Mouse (Mus musculus) Patski (cell line): ENCODE results near the gene Wdr20. TPM values are rescaled to one million over a fixed set of nuclear protein-coding genes. Genes with fewer than 3 reads are reported as not detected.
A peak's percentile ranks its signal among the peaks of the same experiment; 100 is the strongest.
"Not testable (repeated sequence)": the region's sequence is repeated elsewhere in the genome, so short reads cannot be mapped to it uniquely, and the experiment has no call there.

Source experiments
- ATAC-seq: fragments of 100-300 bp; one replicate; pipeline ENCODE4 v1.8.0; 2021
- CTCF ChIA-PET: fragments of 350-600 bp; sonication (Branson Sonifier 250); formaldehyde crosslinking; loops from one replicate; lab custom pipeline; 2022; ENCODE audit warnings: inconsistent platforms; lab: Charles Lee
- POLR2A ChIA-PET: fragments of 350-600 bp; sonication (Branson Sonifier 250); formaldehyde crosslinking; loops from one replicate; lab custom pipeline; 2022; ENCODE audit warnings: antibody characterized with exemption, inconsistent platforms; lab: Charles Lee
- DNase-seq: peaks from one replicate; pipeline ENCODE4 v3.0.0-alpha.2; 2011; ENCODE audit warnings: low read depth, low spot score
- H3K27me3 ChIP-seq: fragments of 371-371 bp; one replicate; pipeline ENCODE4 v1.5.1; 2021
- CTCF ChIP-seq: fragments of 100-300 bp; IDR thresholded peaks from one replicate; pipeline ENCODE4 v1.5.1; 2021
- in situ Hi-C: fragments of 300-500 bp; cut with MboI; formaldehyde crosslinking; loops from 3 replicates; pipeline ENCODE4 v1.11.1; 2018; ENCODE audit warnings: low pct_unique_long_range_greater_than_20kb, mixed read lengths
- polyA plus RNA-seq: library from polyadenylated mRNA; unstranded; gene quantifications from one replicate; pipeline ENCODE4 v1.2.3, GENCODE M21; 2021

Gene Wdr20
- polyA plus RNA-seq, 1 experiment from 2014 or later = 30.2 TPM

DNA sequence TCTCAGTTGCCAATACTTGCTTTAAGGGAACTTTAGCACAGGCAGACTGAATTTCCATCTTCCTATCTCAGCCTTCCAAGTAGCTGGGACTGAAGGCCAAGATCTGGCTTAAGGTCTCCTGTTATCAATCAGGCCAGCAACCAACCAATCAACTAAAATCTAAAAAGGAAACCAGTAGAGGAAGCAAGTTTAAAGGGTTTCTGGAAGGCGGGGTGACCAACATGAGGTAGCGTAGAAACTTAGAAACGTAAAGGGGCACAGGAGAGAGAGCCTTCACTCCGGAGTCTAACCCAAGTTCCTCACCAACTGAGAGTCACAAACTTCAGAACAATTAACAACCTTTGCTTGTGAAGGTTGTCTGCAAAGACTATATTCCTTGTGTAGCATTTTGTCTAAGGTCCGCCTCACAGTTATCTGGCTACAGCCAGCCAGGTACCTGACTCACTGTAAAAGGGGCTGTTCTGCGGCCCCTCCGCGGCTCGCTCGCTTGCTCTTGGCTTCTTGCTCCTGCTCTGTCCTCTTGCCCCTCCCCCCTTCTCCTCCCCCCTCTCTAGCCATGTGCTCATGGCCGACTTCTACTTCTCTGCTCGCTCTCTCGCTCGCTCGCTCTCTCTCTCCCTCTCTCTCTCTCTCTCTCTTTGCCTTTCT, 39.1 kb upstream of the Wdr20 start:
- CTCF ChIA-PET = interaction anchor here (0.8 kb wide), 1 partner anchor 25 kb away, joined by 4 read pairs; no protein-coding TSS in a partner anchor
- ATAC-seq (no peak), DNase-seq (no peak)
- POLR2A ChIA-PET = no interaction called here
- no peak for TF ChIP-seq CTCF
- H3K27me3 ChIP-seq = no peaks in the 10 kb centered on the region
- in situ Hi-C loops = no loop called here

DNA sequence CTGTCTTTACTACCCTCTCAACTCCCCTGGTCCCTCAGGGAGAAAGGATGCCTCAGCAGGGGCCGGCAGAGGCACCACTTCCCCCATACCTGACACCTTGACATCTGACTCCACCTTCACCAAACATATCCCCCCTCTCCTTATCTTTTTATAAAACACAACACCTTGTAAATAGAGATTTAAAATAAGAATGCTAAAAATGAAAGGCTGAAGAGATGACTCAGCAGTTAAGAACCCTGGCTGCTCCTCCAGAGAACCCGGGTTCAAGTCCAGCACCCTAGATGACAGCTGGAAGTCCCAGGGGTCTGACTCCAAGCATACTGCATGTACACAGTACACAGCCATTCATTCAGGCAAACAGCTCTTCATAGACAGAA, 38.6 kb upstream of the Wdr20 start:
- no peak for ATAC-seq
- no peak for TF ChIP-seq CTCF
- ChIA-PET CTCF (no interaction called here), POLR2A (no interaction called here)
- no peaks in the 10 kb centered on the region for H3K27me3 ChIP-seq
- in situ Hi-C loops = no loop called here
- no peak for DNase-seq

DNA sequence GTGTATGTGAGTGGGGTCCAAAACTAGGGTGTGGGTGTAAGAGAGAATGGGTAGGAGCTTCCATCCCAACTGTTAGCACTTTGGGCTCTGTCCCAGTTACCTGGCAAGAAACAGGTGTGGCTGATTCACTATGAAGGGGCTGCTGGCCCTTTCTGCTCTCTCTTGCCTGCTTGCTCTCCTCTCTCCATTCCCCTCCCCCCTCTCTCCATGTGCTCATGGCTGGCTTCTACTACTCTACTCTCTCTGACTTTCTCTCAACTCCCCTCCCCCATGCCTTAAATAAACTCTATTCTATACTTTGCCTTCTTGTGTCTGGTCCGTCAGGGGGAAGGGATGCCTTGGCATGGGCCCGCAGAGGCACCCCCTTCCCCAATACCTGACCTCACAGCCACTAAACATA, 37.0 kb upstream of the Wdr20 start:
- CTCF ChIA-PET = no interaction called here
- in situ Hi-C loops = no loop called here
- DNase-seq (no peak), ATAC-seq (no peak)
- H3K27me3 ChIP-seq = no peaks in the 10 kb centered on the region
- POLR2A ChIA-PET = no interaction called here
- no peak for TF ChIP-seq CTCF

DNA sequence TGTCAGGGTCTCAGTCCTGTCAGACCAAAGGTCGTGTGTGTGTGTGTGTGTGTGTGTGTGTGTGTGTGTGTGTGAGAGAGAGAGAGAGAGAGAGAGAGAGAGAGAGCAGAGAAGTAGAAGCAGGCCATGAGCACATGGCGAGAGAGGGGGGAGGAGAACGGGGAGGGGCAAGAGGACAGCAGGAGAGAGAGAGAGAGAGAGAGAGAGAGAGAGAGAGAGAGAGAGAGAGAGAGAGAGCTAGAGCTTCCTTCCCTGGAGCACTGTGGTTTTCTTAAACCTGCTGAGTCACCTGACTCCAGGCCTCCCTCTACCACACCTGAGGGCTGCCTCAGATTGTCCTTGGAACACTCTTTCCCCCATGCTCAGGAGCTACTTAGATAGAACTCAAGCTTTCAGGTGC, 36.4 kb upstream of the Wdr20 start:
- H3K27me3 ChIP-seq, in situ Hi-C loops, CTCF ChIA-PET, ATAC-seq, DNase-seq: not testable (repeated sequence)
- POLR2A ChIA-PET = interaction anchor here (1.1 kb wide), 1 partner anchor 110 kb away, joined by 8 read pairs; no protein-coding TSS in a partner anchor

- H3K27me3 ChIP-seq = no peaks in the 10 kb centered on the region
- ATAC-seq (no peak), DNase-seq (no peak)
- in situ Hi-C loops = no loop called here
- no peak for TF ChIP-seq CTCF
- ChIA-PET CTCF (interaction anchor here (1.0 to 2.2 kb wide), 14 partner anchors 9 to 142 kb away, joined by 3 to 9 read pairs (median 4); partner anchors contain the start of genes 1700001K19Rik and Wdr20), POLR2A (interaction anchor here (1.0 kb wide), 1 partner anchor 34 kb away, joined by 3 read pairs; no protein-coding TSS in a partner anchor)
These were observed 35.2 kb upstream of the Wdr20 start, which contains the start of gene Hsp90aa1 for GRCm38 (mm10) chr12:110702556-110702955. Hsp90aa1 (minus strand) TSS chr12:110702728.

DNA sequence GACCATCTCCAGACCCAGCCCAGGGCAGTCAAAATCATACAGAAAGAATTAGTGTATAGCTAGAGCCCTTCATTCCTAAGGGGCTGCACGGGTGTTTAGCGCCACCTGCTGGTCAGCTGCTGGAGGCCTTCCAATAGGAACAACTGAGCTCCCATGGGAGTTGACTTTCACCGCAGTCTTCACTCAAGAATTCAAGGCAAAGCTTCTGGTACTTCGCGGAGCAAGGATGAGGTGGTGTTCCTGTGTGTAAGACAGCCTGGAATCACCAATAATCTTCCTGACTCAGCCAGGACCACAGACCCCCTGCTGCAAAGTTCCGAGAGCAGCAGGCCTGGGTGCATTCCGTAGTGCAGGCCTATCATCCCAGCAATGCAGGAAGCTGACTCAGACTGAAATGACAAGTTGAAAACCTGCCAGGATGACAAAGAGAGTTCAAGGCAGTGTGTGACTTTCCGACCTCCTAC, 34.7 kb upstream of the Wdr20 start:
- peak; percentile 84 for ATAC-seq
- TF ChIP-seq CTCF = no peak
- H3K27me3 ChIP-seq = no peaks in the 10 kb centered on the region
- POLR2A ChIA-PET = interaction anchor here (1.0 kb wide), 2 partner anchors 34 to 93 kb away, joined by 3 read pairs; no protein-coding TSS in a partner anchor
- CTCF ChIA-PET = interaction anchor here (0.8 to 2.2 kb wide), 18 partner anchors 8 to 282 kb away, joined by 3 to 9 read pairs (median 4); partner anchors contain the start of genes 1700001K19Rik and Wdr20
- in situ Hi-C loops = no loop called here
- DNase-seq = peak; percentile 94

DNA sequence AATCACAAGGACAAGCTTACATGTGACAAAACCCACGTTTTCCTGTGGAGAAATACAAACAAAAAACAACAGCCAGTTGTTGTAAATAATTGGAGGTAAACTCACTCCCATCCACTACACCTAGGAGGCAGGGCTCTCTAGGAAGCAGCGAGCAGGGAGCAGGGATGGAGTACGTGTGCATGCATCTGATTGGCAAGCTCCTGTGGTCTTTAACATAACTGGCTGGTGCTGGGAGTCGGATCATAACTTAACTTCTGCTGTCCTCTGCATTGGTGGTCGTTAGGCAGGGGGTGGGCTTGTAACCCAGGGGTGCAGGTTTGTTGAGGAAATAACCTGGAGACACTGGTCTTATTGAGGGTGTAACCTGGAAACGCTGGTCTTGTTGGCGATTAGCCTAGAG, 34.1 kb upstream of the Wdr20 start:
- H3K27me3 ChIP-seq = no peaks in the 10 kb centered on the region
- DNase-seq = no peak
- TF ChIP-seq CTCF = no peak
- ATAC-seq = no peak
- CTCF ChIA-PET = interaction anchor here (0.8 to 2.2 kb wide), 15 partner anchors 7 to 283 kb away, joined by 3 to 9 read pairs (median 4); partner anchors contain the start of genes 1700001K19Rik and Wdr20
- in situ Hi-C loops = no loop called here
- POLR2A ChIA-PET = interaction anchor here (1.0 kb wide), 2 partner anchors 33 to 93 kb away, joined by 3 read pairs; no protein-coding TSS in a partner anchor

DNA sequence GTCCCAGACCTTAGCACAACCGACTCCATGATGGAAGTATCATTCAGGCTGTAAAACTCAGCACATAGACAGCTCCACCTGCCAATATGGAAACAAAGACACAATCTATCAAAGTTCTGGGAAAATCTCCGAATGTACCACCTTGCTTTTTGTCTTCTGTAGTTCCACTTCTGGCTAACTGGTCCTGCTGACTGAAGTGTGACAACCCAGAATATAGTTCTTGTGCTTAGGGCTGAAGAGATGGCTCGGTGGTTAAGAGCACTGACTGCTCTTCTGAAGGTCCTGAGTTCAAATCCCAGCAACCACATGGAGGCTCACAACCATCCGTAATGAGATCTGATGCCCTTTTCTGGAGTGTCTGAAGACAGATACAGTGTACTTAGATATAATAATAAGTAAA, 32.3 kb upstream of the Wdr20 start:
- DNase-seq, ATAC-seq, H3K27me3 ChIP-seq, in situ Hi-C loops: not testable (repeated sequence)
- CTCF ChIA-PET = interaction anchor here (1.0 kb wide), 1 partner anchor 100 kb away, joined by 3 read pairs; no protein-coding TSS in a partner anchor
- POLR2A ChIA-PET = interaction anchor here (0.5 kb wide), 1 partner anchor 133 kb away, joined by 7 read pairs; no protein-coding TSS in a partner anchor

- TF ChIP-seq CTCF = no peak
- peak; percentile 8 for ATAC-seq
- DNase-seq = peak; percentile 64
- ChIA-PET POLR2A (interaction anchor here (0.5 to 0.8 kb wide), 4 partner anchors 20 to 132 kb away, joined by 3 read pairs; no protein-coding TSS in a partner anchor), CTCF (no interaction called here)
- in situ Hi-C loops = no loop called here
- H3K27me3 ChIP-seq = no peaks in the 10 kb centered on the region
These were observed 31.2 kb upstream of the Wdr20 start for GRCm38 (mm10) chr12:110706337-110707231.

- ChIA-PET CTCF (interaction anchor here (0.8 kb wide), 1 partner anchor 10 kb away, joined by 3 read pairs; no protein-coding TSS in a partner anchor), POLR2A (interaction anchor here (0.6 kb wide), 1 partner anchor 131 kb away, joined by 3 read pairs; no protein-coding TSS in a partner anchor)
- H3K27me3 ChIP-seq = no peaks in the 10 kb centered on the region
- in situ Hi-C loops = no loop called here
- no peak for ATAC-seq
- DNase-seq = no peak
- no peak for TF ChIP-seq CTCF
These were observed 30.3 kb upstream of the Wdr20 start for GRCm38 (mm10) chr12:110707451-110707850.
